Mouse (Mus musculus): ENCODE measurements at regions not wholly inside any gene's neighbourhood (a gene's known extent, or its start where the extent isn't known, plus 50 kb on each side); places are given as distances from the start of the nearest gene placed in this dataset.

- no peak overlapping the region for H3K9ac ChIP-seq (ENCODE audit: low read depth, low read length, severe bottlenecking)
These were observed 326.2 kb downstream of the Csnka2ip start for GRCm38 (mm10) chr16:64275860-64276597.

GRCm38 (mm10) chr16:64275420-64275819 is 326.8 kb downstream of the Csnka2ip start:
- no peaks in the 10 kb centered on the region for H3K36me3 ChIP-seq (ENCODE audit: control insufficient read depth, insufficient read depth, low read length)
- TF ChIP-seq POLR2A (IDR thresholded peaks at IDR 0.05; ENCODE audit: borderline replicate concordance, extremely low read depth, insufficient read depth, insufficient read length), result no peak
- no peak for ATAC-seq (ENCODE audit: low FRiP score, low read depth)
- H3K4me3 ChIP-seq (replicated peaks; ENCODE audit: low read length), result no peak overlapping the region
- no peaks in the 10 kb centered on the region for H3K27me3 ChIP-seq (ENCODE audit: control insufficient read depth, insufficient read depth, low read length)
- H3K9me3 ChIP-seq (ENCODE audit: control insufficient read depth, low read length), result no peaks in the 10 kb centered on the region
- no peak overlapping the region for H3K9ac ChIP-seq (ENCODE audit: low read depth, low read length, severe bottlenecking)
- no peak for DNase-seq (ENCODE audit: low spot score)
- H3K4me2 ChIP-seq (replicated peaks; ENCODE audit: low read depth, low read length, severe bottlenecking), result no peak overlapping the region
- no peak overlapping the region for H3K27ac ChIP-seq (replicated peaks; ENCODE audit: low read depth, low read length)
- no peaks in the 10 kb centered on the region for H3K4me1 ChIP-seq (ENCODE audit: control insufficient read depth, insufficient read depth, low read length)
- WGBS, result 71% methylated on average over 5 of the region's 5 CpGs

More at GRCm38 (mm10) chr16:64275860-64276597, 326.2 kb downstream of the Csnka2ip start:
- no peak overlapping the region for H3K4me3 ChIP-seq (replicated peaks; ENCODE audit: low read length)
- no peak overlapping the region for H3K4me2 ChIP-seq (replicated peaks; ENCODE audit: low read depth, low read length, severe bottlenecking)
- DNase-seq (ENCODE audit: low spot score) (no peak), ATAC-seq (ENCODE audit: low FRiP score, low read depth) (no peak)
- no peak for TF ChIP-seq POLR2A (IDR thresholded peaks at IDR 0.05; ENCODE audit: borderline replicate concordance, extremely low read depth, insufficient read depth, insufficient read length)
- H3K27ac ChIP-seq (replicated peaks; ENCODE audit: low read depth, low read length), result no peak overlapping the region
- H3K36me3 ChIP-seq (ENCODE audit: control insufficient read depth, insufficient read depth, low read length), result no peaks in the 10 kb centered on the region
- no peaks in the 10 kb centered on the region for H3K9me3 ChIP-seq (ENCODE audit: control insufficient read depth, low read length)
- H3K4me1 ChIP-seq (ENCODE audit: control insufficient read depth, insufficient read depth, low read length), result no peaks in the 10 kb centered on the region
- no peaks in the 10 kb centered on the region for H3K27me3 ChIP-seq (ENCODE audit: control insufficient read depth, insufficient read depth, low read length)
- WGBS, result 86% methylated on average over 4 of the region's 4 CpGs

GRCm38 (mm10) chr16:64264960-64265736 is 337.1 kb downstream of the Csnka2ip start:
- Histone ChIP-seq H3K4me1 (ENCODE audit: control insufficient read depth, insufficient read depth, low read length) (no peaks in the 10 kb centered on the region), H3K27me3 (ENCODE audit: control insufficient read depth, insufficient read depth, low read length) (no peaks in the 10 kb centered on the region), H3K4me3 (replicated peaks; ENCODE audit: low read length) (no peak overlapping the region), H3K4me2 (replicated peaks; ENCODE audit: low read depth, low read length, severe bottlenecking) (no peak overlapping the region), H3K9ac (ENCODE audit: low read depth, low read length, severe bottlenecking) (no peak overlapping the region), H3K36me3 (ENCODE audit: control insufficient read depth, insufficient read depth, low read length) (no peaks in the 10 kb centered on the region), H3K9me3 (ENCODE audit: control insufficient read depth, low read length) (no peaks in the 10 kb centered on the region), H3K27ac (replicated peaks; ENCODE audit: low read depth, low read length) (no peak overlapping the region)
- no peak for TF ChIP-seq POLR2A (IDR thresholded peaks at IDR 0.05; ENCODE audit: borderline replicate concordance, extremely low read depth, insufficient read depth, insufficient read length)
- DNase-seq (ENCODE audit: low spot score) (no peak), ATAC-seq (ENCODE audit: low FRiP score, low read depth) (no peak)
- 77% methylated on average over 11 of the region's 11 CpGs for WGBS

- Histone ChIP-seq H3K4me1 (ENCODE audit: control insufficient read depth, insufficient read depth, low read length) (no peaks in the 10 kb centered on the region), H3K9me3 (ENCODE audit: control insufficient read depth, low read length) (no peaks in the 10 kb centered on the region), H3K4me3 (replicated peaks; ENCODE audit: low read length) (no peak overlapping the region), H3K27me3 (ENCODE audit: control insufficient read depth, insufficient read depth, low read length) (no peaks in the 10 kb centered on the region), H3K9ac (ENCODE audit: low read depth, low read length, severe bottlenecking) (no peak overlapping the region), H3K4me2 (replicated peaks; ENCODE audit: low read depth, low read length, severe bottlenecking) (no peak overlapping the region), H3K27ac (replicated peaks; ENCODE audit: low read depth, low read length) (no peak overlapping the region), H3K36me3 (ENCODE audit: control insufficient read depth, insufficient read depth, low read length) (no peaks in the 10 kb centered on the region)
- no peak for DNase-seq (ENCODE audit: low spot score)
- no peak for TF ChIP-seq POLR2A (IDR thresholded peaks at IDR 0.05; ENCODE audit: borderline replicate concordance, extremely low read depth, insufficient read depth, insufficient read length)
- 45% methylated on average over 1 of the region's 1 CpGs for WGBS
- no peak for ATAC-seq (ENCODE audit: low FRiP score, low read depth)
These were observed 351.1 kb downstream of the Csnka2ip start for GRCm38 (mm10) chr16:64251155-64251554.

GRCm38 (mm10) chr16:64248743-64249142 is 353.5 kb downstream of the Csnka2ip start:
- TF ChIP-seq POLR2A (IDR thresholded peaks at IDR 0.05; ENCODE audit: borderline replicate concordance, extremely low read depth, insufficient read depth, insufficient read length), result no peak
- no peak for DNase-seq (ENCODE audit: low spot score)
- no peak overlapping the region for H3K4me3 ChIP-seq (replicated peaks; ENCODE audit: low read length)
- no peak overlapping the region for H3K4me2 ChIP-seq (replicated peaks; ENCODE audit: low read depth, low read length, severe bottlenecking)
- ATAC-seq (ENCODE audit: low FRiP score, low read depth), result no peak
- no peaks in the 10 kb centered on the region for H3K27me3 ChIP-seq (ENCODE audit: control insufficient read depth, insufficient read depth, low read length)
- H3K4me1 ChIP-seq (ENCODE audit: control insufficient read depth, insufficient read depth, low read length), result no peaks in the 10 kb centered on the region
- H3K27ac ChIP-seq (replicated peaks; ENCODE audit: low read depth, low read length), result no peak overlapping the region
- no peaks in the 10 kb centered on the region for H3K36me3 ChIP-seq (ENCODE audit: control insufficient read depth, insufficient read depth, low read length)
- 87% methylated on average over 4 of the region's 4 CpGs for WGBS
- no peaks in the 10 kb centered on the region for H3K9me3 ChIP-seq (ENCODE audit: control insufficient read depth, low read length)
- H3K9ac ChIP-seq (ENCODE audit: low read depth, low read length, severe bottlenecking), result no peak overlapping the region

Measured in limb, embryonic 14.5 days (tissue).